Comparison of ENCODE assay signal across 30 mouse cellular contexts in genomic region chr9:63682943-63683342, GRCm38 (mm10).
"Had no signal": no experiment of that assay in that cellular context is flagged by ENCODE, and none has a peak within 500 bp of the region (broad histone marks: within the 10 kb centered on the region; RNA-seq: fewer than 3 reads in every experiment).

No protein-coding gene starts in this region.

- H3K9ac ChIP-seq: heart, embryonic 12.5 days; heart, embryonic 15.5 days; hindbrain, embryonic 12.5 days; hindbrain, embryonic 13.5 days; hindbrain, embryonic 14.5 days; hindbrain, embryonic 15.5 days; intestine, embryonic 15.5 days; kidney, embryonic 15.5 days had no signal

- H3K4me2 ChIP-seq: heart, embryonic 11.5 days; heart, embryonic 12.5 days; heart, embryonic 15.5 days; hindbrain, embryonic 12.5 days; hindbrain, embryonic 13.5 days; hindbrain, embryonic 14.5 days; hindbrain, embryonic 15.5 days; intestine, embryonic 15.5 days; kidney, embryonic 15.5 days had no signal

- H3K9me3 ChIP-seq: heart, embryonic 10.5 days; heart, embryonic 12.5 days; heart, embryonic 15.5 days; hindbrain, embryonic 12.5 days; hindbrain, embryonic 13.5 days; hindbrain, embryonic 15.5 days; intestine, embryonic 15.5 days; kidney, embryonic 15.5 days had no signal

- ATAC-seq: hindbrain, embryonic 16.5 days; hindbrain, postnatal 0 days; inflammation-experienced regulatory T-cells, adult 6 months; intestine, postnatal 0 days had no signal

- H3K27me3 ChIP-seq: heart, embryonic 12.5 days; heart, embryonic 15.5 days; hindbrain, embryonic 12.5 days; hindbrain, embryonic 13.5 days; hindbrain, embryonic 15.5 days; intestine, embryonic 15.5 days; kidney, embryonic 15.5 days had no signal

- H3K27ac ChIP-seq: heart, embryonic 15.5 days; hindbrain, embryonic 12.5 days; hindbrain, embryonic 13.5 days; hindbrain, embryonic 14.5 days; hindbrain, embryonic 15.5 days; hindbrain, postnatal 0 days; intestine, embryonic 15.5 days; kidney, postnatal 0 days; layer of hippocampus, adult 2 months; left cerebral cortex, adult 2 months had no signal

- H3K4me3 ChIP-seq: heart, embryonic 10.5 days; heart, embryonic 12.5 days; heart, embryonic 15.5 days; hindbrain, embryonic 10.5 days; hindbrain, embryonic 12.5 days; hindbrain, embryonic 13.5 days; hindbrain, embryonic 15.5 days; intestine, embryonic 15.5 days; kidney, embryonic 15.5 days; layer of hippocampus, adult 2 months; left cerebral cortex, adult 2 months had no signal

- H3K36me3 ChIP-seq: heart, embryonic 12.5 days; heart, embryonic 15.5 days; hindbrain, embryonic 12.5 days; hindbrain, embryonic 13.5 days; hindbrain, embryonic 15.5 days; intestine, embryonic 15.5 days had no signal

- H3K4me1 ChIP-seq: hindbrain, embryonic 15.5 days had no signal

- DNase-seq: heart, postnatal 10 days; heart, postnatal 14 days; kidney, adult 11 months; kidney, adult 18-20 months; kidney, adult 2 months; kidney, adult 8-10 months; kidney, adult 9 months; kidney, postnatal 14 days; kidney, postnatal 25 days; kidney, postnatal 36 days; layer of hippocampus, adult 9-11 months; layer of hippocampus, postnatal 36 days had no signal
